Mouse (Mus musculus) liver, adult 2 months (tissue): ENCODE data around the gene Uggt1. TPM values are rescaled to one million over a fixed set of nuclear protein-coding genes. Genes with fewer than 3 reads are reported as not detected.

ENCODE experiments used
- DNase-seq: peaks from one replicate; pipeline ENCODE4 v3.0.0-alpha.2; 2011; ENCODE audit warnings: low read depth, low spot score; ENCODE audit errors: extremely low read depth
- H3K27ac ChIP-seq: fragments of 200-500 bp; replicated peaks from 2 replicates; pipeline ENCODE4 v1.5.1; 2012; ENCODE audit warnings: low read depth, mild to moderate bottlenecking, control low read depth, inconsistent platforms, low read length; ENCODE audit not compliant: insufficient read depth
- H3K27me3 ChIP-seq: fragments of 200-500 bp; 2 replicates; pipeline ENCODE4 v1.6.1; 2012; ENCODE audit warnings: mild to moderate bottlenecking, moderate library complexity, low read length, inconsistent platforms; ENCODE audit not compliant: control insufficient read depth, insufficient read depth
- H3K36me3 ChIP-seq: fragments of 200-500 bp; 2 replicates; pipeline ENCODE4 v1.6.1; 2012; ENCODE audit warnings: low read length, inconsistent platforms; ENCODE audit not compliant: control insufficient read depth, insufficient read depth
- H3K4me1 ChIP-seq: fragments of 200-500 bp; 2 replicates; pipeline ENCODE4 v1.6.1; 2011; ENCODE audit warnings: low read length; ENCODE audit not compliant: control insufficient read depth, insufficient read depth
- H3K4me3 ChIP-seq: fragments of 200-500 bp; 2 replicates; pipeline ENCODE4 v1.5.1; 2011; ENCODE audit warnings: low read depth, mild to moderate bottlenecking, control low read depth, low read length, moderate library complexity; ENCODE audit not compliant: insufficient read depth
- H3K79me2 ChIP-seq: fragments of 200-500 bp; 2 replicates; pipeline ENCODE4 v1.6.1; 2012; ENCODE audit warnings: inconsistent platforms, mild to moderate bottlenecking, low read length, moderate library complexity; ENCODE audit not compliant: control insufficient read depth, insufficient read depth
- H3K9ac ChIP-seq: fragments of 200-500 bp; 2 replicates; pipeline ENCODE4 v1.6.1; 2012; ENCODE audit warnings: low read depth, mild to moderate bottlenecking, control low read depth, inconsistent platforms, low read length
- CTCF ChIP-seq: fragments of 200-500 bp; IDR thresholded peaks from 2 replicates; pipeline ENCODE4 v1.5.1; 2011; ENCODE audit warnings: low read depth, low read length, control low read depth
- POLR2A ChIP-seq: fragments of 200-500 bp; IDR thresholded peaks from 2 replicates; pipeline ENCODE4 v1.6.1; 2011; ENCODE audit warnings: low read length, control low read depth; ENCODE audit not compliant: insufficient read depth; ENCODE audit errors: extremely low read depth
- WGBS: fragments of 180-500 bp; shearing (Covaris S2); methylation state at CpG from one replicate; pipeline ENCODE4 v1.1.7; 2018; 5-methylcytosine and 5-hydroxymethylcytosine counted together
- polyA plus RNA-seq: library from polyadenylated mRNA; depleted of rRNA; stranded (reverse); fragments of >200 nt; gene quantifications from 2 replicates; pipeline ENCODE4 v1.2.3, GENCODE M21; 2012
- total RNA-seq: library from RNA; depleted of rRNA; stranded (reverse); fragments of >200 nt; gene quantifications from 2 replicates; pipeline ENCODE4 v1.2.3, GENCODE M21; 2014

Uggt1 gene
- total and polyA plus RNA-seq, 2 experiments = 11.6 to 44.5 TPM

DNA sequence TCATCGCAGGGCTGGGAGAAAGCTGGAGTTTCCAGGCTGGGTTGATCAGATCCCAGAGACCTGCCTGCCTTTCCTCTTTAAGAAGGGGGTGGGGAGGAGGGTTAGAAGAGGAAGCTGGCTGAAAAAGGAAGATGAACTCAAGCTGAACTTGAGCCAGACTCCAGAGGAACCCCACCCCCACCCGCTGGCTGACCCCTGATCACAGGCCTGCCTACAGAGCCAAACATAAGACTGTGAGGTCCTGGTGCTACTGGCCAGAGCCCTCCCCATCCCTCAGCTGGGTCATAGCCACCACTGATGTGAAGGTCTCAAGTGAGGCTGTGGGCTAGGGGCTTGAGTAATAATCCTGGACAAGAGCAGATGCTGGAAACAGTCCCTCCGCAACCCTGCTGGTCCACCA, 26.1 kb upstream of the Uggt1 start:
- TF ChIP-seq CTCF = no peak
- TF ChIP-seq POLR2A = no peak
- 54% methylated on average over 3 of the region's 3 CpGs for WGBS
- Histone ChIP-seq H3K36me3 (no peaks in the 10 kb centered on the region), H3K27ac (peak overlapping the region; percentile 67), H3K79me2 (no peaks in the 10 kb centered on the region), H3K4me1 (peaks cover 3% of the 10 kb centered on the region), H3K9ac (peak overlapping the region; percentile 23; the same call in 1 of the 2 replicates), H3K27me3 (peaks cover 4% of the 10 kb centered on the region; the same call in 1 of the 2 replicates), H3K4me3 (peak overlapping the region; percentile 14; the same call in 1 of the 2 replicates)
- DNase-seq = peak; percentile 46

DNA sequence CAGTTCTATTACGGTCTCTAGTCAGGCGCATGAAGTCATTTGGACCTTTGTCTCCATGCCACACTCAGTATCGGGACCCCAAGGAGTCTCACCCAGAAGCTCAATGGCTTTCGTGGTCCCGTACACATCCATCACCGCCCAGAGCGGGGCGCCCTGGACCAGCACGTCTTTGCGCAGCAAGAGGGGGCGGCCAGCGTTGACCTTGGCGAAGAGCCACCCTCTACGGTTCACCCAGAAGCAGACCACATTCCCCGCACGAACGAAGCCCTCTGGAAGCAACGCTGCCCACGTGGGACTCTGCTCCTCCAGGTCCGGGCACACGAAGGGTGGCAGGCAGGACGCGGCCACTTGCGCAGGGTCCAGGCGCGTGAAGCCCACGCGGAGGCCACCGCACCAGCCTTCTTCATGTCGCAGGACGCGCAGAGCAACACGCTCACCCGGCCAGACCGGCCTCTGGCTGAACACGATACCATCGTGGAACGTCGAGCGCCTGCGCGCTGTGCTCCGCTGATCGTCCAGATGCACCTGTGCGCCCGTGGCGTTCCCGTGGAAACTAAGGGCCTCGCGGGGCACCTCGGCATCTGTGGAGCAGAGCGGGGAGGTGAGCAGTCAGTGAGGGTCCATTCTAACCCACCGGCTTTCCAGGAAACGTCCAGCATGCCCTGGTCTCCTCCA, 24.7 kb upstream of the Uggt1 start:
- H3K79me2 ChIP-seq = no peaks in the 10 kb centered on the region
- no peak overlapping the region for H3K4me3 ChIP-seq
- 40% methylated on average over 54 of the region's 54 CpGs for WGBS
- peaks cover 4% of the 10 kb centered on the region; the same call in 1 of the 2 replicates for H3K27me3 ChIP-seq
- H3K4me1 ChIP-seq = peaks cover 3% of the 10 kb centered on the region
- no peak overlapping the region for H3K9ac ChIP-seq
- no peak overlapping the region for H3K27ac ChIP-seq
- TF ChIP-seq POLR2A = no peak
- TF ChIP-seq CTCF = no peak
- DNase-seq = no peak
- H3K36me3 ChIP-seq = no peaks in the 10 kb centered on the region

DNA sequence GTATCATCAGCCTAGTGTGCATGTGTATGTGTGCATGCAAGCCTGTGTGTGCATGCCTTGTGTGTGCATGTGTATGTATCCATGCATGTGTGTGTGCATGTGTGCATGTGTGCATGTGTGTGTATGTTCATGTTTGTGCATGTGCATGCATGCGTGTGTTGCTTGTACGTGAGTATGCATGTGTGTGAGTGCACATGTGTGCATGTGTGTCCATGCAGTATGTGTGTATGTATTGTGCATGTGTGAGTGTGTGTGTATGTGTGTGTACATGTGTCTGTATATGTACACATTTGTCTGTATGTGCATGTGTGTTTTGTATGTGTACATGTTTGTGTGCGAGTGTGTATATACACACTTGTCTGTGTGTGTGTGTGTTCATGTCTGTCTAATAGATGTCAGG, 23.1 kb upstream of the Uggt1 start:
- H3K4me1 ChIP-seq = peaks cover 3% of the 10 kb centered on the region
- H3K79me2 ChIP-seq = no peaks in the 10 kb centered on the region
- TF ChIP-seq POLR2A = no peak
- no peak for TF ChIP-seq CTCF
- no peak overlapping the region for H3K27ac ChIP-seq
- no peak overlapping the region for H3K4me3 ChIP-seq
- peaks cover 4% of the 10 kb centered on the region; the same call in 1 of the 2 replicates for H3K27me3 ChIP-seq
- no peak overlapping the region for H3K9ac ChIP-seq
- 97% methylated on average over 3 of the region's 3 CpGs for WGBS
- no peak for DNase-seq
- no peaks in the 10 kb centered on the region for H3K36me3 ChIP-seq

DNA sequence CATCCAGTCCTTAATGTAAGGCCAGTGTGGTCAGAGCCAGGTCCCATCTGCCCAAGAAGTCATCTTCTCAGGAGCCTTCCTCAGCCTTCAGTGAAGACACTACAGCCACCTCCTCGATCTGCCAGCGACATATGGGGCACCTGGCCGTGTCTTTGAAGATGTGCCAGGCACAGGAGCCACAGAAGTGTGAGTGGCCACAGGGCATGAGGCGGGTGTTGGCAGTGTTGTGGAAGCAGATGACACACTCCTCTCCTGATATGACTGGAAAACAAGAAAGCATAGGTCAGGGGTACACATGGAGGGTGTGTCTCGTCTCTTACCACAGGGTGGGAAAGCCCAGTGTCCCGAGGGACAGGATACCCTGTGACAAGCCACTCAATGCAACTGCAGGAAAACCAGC, 21.8 kb upstream of the Uggt1 start:
- WGBS = 80% methylated on average over 6 of the region's 6 CpGs
- Histone ChIP-seq H3K36me3 (no peaks in the 10 kb centered on the region), H3K4me1 (peaks cover 3% of the 10 kb centered on the region), H3K79me2 (no peaks in the 10 kb centered on the region), H3K9ac (no peak overlapping the region), H3K27me3 (peaks cover 4% of the 10 kb centered on the region; the same call in 1 of the 2 replicates), H3K4me3 (no peak overlapping the region), H3K27ac (no peak overlapping the region)
- no peak for TF ChIP-seq POLR2A
- no peak for TF ChIP-seq CTCF
- no peak for DNase-seq

DNA sequence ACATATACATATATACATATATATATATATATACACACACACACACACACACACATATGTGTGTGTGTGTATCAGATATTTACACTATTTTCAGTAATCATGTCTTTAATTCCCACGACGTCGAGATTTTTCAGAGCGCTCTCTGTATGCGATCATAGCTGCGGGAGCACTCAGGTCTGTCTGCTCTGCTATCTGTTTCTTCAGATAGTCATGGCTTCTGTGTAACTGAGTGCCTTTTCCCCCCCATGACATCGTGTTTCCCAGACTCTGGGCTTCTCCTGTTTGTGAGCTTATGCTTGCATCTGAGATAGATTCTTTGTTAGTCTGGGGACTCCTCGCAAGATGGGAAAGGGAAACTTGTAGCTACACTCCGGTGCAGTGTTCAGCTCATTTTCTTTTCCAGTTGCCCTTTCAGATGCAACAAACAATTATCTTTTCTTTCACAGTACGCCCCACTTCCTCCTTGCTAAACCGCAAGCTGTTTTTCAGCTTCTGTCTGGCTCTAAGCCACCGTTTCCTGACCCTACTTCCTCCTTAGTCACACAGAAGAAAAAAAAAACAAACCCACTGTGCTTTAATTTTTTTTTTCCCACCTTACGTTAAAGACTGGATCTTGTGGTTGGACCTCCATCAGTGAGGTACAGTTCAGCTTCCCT, 19.4 kb upstream of the Uggt1 start:
- TF ChIP-seq POLR2A (no peak), CTCF (no peak)
- DNase-seq = peak; percentile 57
- 64% methylated on average over 13 of the region's 13 CpGs for WGBS

More for the DNA sequence above, 19.4 kb upstream of the Uggt1 start:
- Histone ChIP-seq H3K27me3 (no peaks in the 10 kb centered on the region), H3K36me3 (no peaks in the 10 kb centered on the region), H3K4me3 (no peak overlapping the region), H3K79me2 (no peaks in the 10 kb centered on the region), H3K27ac (peak overlapping the region; percentile 87), H3K9ac (peak overlapping the region; percentile 36; the same call in 1 of the 2 replicates), H3K4me1 (peaks cover 3% of the 10 kb centered on the region)
